Mouse (Mus musculus): ENCODE measurements at regions not wholly inside any gene's neighbourhood (a gene's known extent, or its start where the extent isn't known, plus 50 kb on each side); places are given as distances from the start of the nearest gene placed in this dataset.

DNA sequence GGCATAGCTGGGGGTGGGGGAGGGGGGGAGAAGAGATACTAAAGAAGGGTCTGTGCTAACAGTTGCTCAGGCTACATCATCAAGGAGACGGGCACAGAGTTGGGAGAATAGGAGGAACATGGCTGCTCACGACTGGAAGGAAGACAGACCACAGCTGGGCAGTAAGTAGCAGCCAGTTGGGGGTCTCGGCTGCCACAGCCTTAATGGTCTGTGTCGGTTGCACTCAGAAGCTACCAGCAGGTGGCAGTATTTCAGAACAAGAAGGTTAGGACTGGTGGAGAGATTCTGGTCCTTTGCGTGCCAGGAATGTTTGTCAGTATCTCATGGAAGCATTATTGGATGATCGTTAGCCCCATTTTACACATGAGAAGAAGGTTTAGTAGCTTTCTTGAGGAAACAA, 185.9 kb downstream of the Cyp26b1 start:
- Histone ChIP-seq H3K27ac (ENCODE audit: low read length) (no peak overlapping the region), H3K9me3 (ENCODE audit: low read length) (no peaks in the 10 kb centered on the region), H3K9ac (replicated peaks; ENCODE audit: low read depth) (no peak overlapping the region), H3K4me3 (ENCODE audit: low read depth, low read length) (no peak overlapping the region), H3K4me2 (replicated peaks; ENCODE audit: low read depth, low read length) (no peak overlapping the region), H3K27me3 (replicated peaks; ENCODE audit: insufficient read depth, low read length) (no peaks in the 10 kb centered on the region), H3K4me1 (ENCODE audit: insufficient read depth, low read depth, low read length) (no peaks in the 10 kb centered on the region), H3K36me3 (ENCODE audit: insufficient read depth, low read length) (no peaks in the 10 kb centered on the region)
- 5% methylated on average over 6 of the region's 6 CpGs for WGBS
- TF ChIP-seq CTCF (IDR thresholded peaks at IDR 0.05) (peak; percentile 85), EP300 (IDR thresholded peaks at IDR 0.05) (no peak)
- ATAC-seq = peak; percentile 52; the same call in 1 of the 2 replicates
- peak; percentile 82 for DNase-seq (ENCODE audit: low spot score)

DNA sequence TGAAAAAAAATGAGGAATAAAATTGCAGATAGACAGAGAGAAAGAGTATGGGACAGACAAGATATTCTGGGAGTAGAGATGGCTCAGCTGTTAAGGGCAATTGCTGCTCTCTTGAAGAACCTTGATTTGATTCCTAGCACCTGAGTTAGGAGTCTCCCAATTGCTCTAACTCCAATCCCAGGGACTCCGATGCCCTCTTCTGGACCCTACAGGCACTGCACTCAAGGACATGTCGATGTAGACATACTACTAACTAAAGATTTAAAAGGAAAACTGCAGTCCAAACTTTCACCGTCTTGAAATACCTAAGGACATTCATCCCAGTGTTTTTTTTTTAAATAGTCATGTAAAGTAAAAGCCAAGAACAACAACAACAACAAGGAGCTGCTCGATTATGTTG, 189.0 kb downstream of the Cyp26b1 start:
- Histone ChIP-seq H3K9me3 (ENCODE audit: low read length) (no peaks in the 10 kb centered on the region), H3K4me3 (ENCODE audit: low read depth, low read length) (no peak overlapping the region), H3K27me3 (replicated peaks; ENCODE audit: insufficient read depth, low read length) (no peaks in the 10 kb centered on the region), H3K36me3 (ENCODE audit: insufficient read depth, low read length) (no peaks in the 10 kb centered on the region), H3K4me1 (ENCODE audit: insufficient read depth, low read depth, low read length) (no peaks in the 10 kb centered on the region), H3K4me2 (replicated peaks; ENCODE audit: low read depth, low read length) (no peak overlapping the region), H3K27ac (ENCODE audit: low read length) (no peak overlapping the region), H3K9ac (replicated peaks; ENCODE audit: low read depth) (no peak overlapping the region)
- no peak for ATAC-seq
- DNase-seq (ENCODE audit: low spot score) = no peak
- WGBS = 56% methylated on average over 4 of the region's 4 CpGs
- TF ChIP-seq EP300 (IDR thresholded peaks at IDR 0.05) (no peak), CTCF (IDR thresholded peaks at IDR 0.05) (peak; percentile 55)

DNA sequence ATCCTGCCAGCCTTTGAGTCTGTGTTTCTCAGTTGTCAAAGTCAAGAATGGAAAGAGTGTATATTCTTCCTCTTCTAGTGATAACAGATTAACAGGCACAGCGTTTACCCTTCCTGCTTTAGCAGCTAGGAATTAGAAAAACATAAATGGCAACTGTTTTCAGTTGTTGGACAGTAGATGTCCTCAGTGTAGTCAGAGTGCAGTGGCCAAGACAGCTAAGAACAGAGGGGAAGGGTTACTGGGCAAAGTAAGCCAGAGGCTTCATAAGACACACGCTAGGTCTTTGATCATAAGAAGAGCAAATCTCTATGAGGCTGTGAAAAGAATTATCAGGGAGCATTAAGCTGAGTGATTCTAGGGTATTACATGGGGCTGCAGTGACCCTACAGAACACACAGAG, 191.3 kb downstream of the Cyp26b1 start:
- Histone ChIP-seq H3K36me3 (ENCODE audit: insufficient read depth, low read length) (no peaks in the 10 kb centered on the region), H3K27me3 (replicated peaks; ENCODE audit: insufficient read depth, low read length) (no peaks in the 10 kb centered on the region), H3K4me1 (ENCODE audit: insufficient read depth, low read depth, low read length) (no peaks in the 10 kb centered on the region), H3K4me3 (ENCODE audit: low read depth, low read length) (no peak overlapping the region), H3K9ac (replicated peaks; ENCODE audit: low read depth) (no peak overlapping the region), H3K4me2 (replicated peaks; ENCODE audit: low read depth, low read length) (no peak overlapping the region), H3K27ac (ENCODE audit: low read length) (no peak overlapping the region), H3K9me3 (ENCODE audit: low read length) (no peaks in the 10 kb centered on the region)
- 52% methylated on average over 2 of the region's 2 CpGs for WGBS
- DNase-seq (ENCODE audit: low spot score) = no peak
- ATAC-seq = no peak
- TF ChIP-seq EP300 (IDR thresholded peaks at IDR 0.05) (no peak), CTCF (IDR thresholded peaks at IDR 0.05) (no peak)

DNA sequence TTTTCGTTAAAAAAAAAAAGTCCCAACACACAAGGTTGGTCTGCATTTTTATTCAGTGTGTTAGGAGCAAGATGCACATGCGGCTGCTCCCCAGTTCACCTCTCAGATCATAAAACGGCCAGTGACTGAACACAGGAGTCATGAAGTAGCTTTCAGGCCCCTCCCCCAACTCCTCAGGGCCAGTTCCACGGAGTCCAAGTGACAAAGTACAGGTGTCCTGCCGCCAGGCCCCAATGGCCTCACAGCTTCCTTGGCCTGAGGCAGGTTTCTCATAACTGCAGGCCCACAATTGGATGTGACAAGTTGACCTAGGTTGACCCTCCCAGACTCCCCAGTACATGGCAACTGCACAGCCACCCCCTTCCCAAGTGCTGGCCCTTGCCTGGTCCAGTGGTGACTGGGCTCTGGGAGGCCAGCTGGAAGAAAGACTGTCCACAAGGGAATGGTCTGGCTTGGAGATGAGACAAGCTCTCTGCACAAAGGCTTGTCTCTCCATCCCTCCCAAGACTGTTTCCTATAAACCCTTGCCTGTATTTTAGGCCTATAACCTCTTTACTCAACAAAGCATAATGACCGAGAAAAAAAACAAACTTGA, 199.1 kb downstream of the Cyp26b1 start:
- DNase-seq (ENCODE audit: low spot score) (no peak), ATAC-seq (no peak)
- no peak overlapping the region for H3K9ac ChIP-seq (replicated peaks; ENCODE audit: low read depth)
- no peaks in the 10 kb centered on the region for H3K27me3 ChIP-seq (replicated peaks; ENCODE audit: insufficient read depth, low read length)
- H3K4me2 ChIP-seq (replicated peaks; ENCODE audit: low read depth, low read length) = no peak overlapping the region
- 62% methylated on average over 6 of the region's 6 CpGs for WGBS
- no peak overlapping the region for H3K4me3 ChIP-seq (ENCODE audit: low read depth, low read length)
- no peaks in the 10 kb centered on the region for H3K36me3 ChIP-seq (ENCODE audit: insufficient read depth, low read length)
- no peak overlapping the region for H3K27ac ChIP-seq (ENCODE audit: low read length)
- no peaks in the 10 kb centered on the region for H3K9me3 ChIP-seq (ENCODE audit: low read length)
- TF ChIP-seq EP300 (IDR thresholded peaks at IDR 0.05) = no peak
- no peak for TF ChIP-seq CTCF (IDR thresholded peaks at IDR 0.05)
- no peaks in the 10 kb centered on the region for H3K4me1 ChIP-seq (ENCODE audit: insufficient read depth, low read depth, low read length)

DNA sequence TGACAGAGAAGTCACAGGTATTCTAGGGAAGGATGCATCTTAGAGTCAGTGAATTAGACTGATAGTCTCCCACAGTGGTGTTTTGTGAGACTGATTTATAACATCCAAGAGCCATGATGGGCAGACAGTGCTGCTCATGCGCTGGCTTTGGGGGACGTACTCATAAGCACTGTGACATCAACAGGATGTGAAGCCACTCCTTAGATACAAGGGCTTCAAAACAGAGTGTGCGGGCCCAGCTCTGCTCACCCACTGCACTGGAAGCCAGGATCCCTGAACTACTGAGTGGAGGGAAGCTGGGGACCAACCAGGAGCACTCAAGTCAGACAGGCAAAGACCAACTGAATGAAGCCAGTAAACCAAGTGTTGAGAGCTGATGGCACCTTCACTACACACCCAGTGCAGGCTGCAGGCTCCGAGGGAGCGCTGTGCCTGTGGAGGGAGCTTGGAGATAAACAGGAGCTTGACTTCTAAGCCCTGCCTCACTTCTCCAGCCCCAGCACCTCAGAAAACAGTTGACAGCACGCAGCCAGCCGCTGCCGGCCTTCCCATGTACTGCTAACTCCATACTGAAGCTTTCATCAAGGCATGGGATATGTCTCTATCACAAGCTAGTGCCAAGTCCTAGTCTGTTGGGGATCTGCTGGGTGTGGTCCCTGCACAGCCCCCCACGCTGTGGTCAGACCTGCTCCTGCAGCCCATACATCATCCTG, 200.0 kb downstream of the Cyp26b1 start:
- no peaks in the 10 kb centered on the region for H3K9me3 ChIP-seq (ENCODE audit: low read length)
- 46% methylated on average over 9 of the region's 9 CpGs for WGBS
- TF ChIP-seq CTCF (IDR thresholded peaks at IDR 0.05) (no peak), EP300 (IDR thresholded peaks at IDR 0.05) (no peak)
- no peaks in the 10 kb centered on the region for H3K27me3 ChIP-seq (replicated peaks; ENCODE audit: insufficient read depth, low read length)
- no peaks in the 10 kb centered on the region for H3K4me1 ChIP-seq (ENCODE audit: insufficient read depth, low read depth, low read length)
- H3K9ac ChIP-seq (replicated peaks; ENCODE audit: low read depth) = no peak overlapping the region
- no peaks in the 10 kb centered on the region for H3K36me3 ChIP-seq (ENCODE audit: insufficient read depth, low read length)
- H3K4me3 ChIP-seq (ENCODE audit: low read depth, low read length) = no peak overlapping the region
- no peak overlapping the region for H3K27ac ChIP-seq (ENCODE audit: low read length)
- ATAC-seq = peak; percentile 80
- no peak overlapping the region for H3K4me2 ChIP-seq (replicated peaks; ENCODE audit: low read depth, low read length)
- peak; percentile 47 for DNase-seq (ENCODE audit: low spot score)

DNA sequence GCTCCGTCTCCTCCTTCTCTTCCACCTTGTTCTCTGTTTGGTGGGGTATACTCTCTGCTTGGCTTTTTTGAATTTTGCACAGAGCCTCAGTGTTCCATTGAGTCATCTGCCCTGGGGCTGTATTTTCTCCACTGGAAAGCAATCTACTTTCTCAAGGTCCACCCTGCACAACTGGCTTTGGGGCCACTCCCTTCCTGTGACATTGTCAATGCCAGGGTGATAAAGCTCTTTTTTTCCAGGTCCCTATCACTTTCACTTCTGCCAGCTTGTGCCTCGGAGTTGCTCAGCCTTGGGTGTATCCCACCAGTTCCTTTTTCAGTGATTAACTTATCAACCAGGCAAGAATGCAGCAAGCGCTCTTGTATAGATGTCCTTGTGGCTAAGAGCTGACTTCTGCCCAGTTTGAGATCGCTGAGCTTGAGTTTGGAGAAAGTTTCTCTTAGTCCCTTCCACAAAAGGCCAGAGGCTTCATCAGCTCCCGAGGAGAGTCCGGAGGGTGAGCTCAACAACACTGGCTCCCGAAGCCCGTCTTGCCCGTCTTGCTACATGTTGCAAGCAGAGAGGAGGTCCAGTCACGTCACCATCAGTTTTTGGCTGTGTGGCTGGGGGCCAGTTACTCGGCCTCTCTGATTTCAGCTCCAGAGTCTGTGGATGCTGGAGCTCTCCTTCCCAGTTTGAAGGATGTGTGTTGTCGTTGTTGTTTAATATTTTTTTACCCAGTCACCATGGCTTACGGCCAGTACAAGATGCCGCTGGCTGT, 200.8 kb downstream of the Cyp26b1 start:
- no peak for ATAC-seq
- Histone ChIP-seq H3K27ac (ENCODE audit: low read length) (no peak overlapping the region), H3K9ac (replicated peaks; ENCODE audit: low read depth) (no peak overlapping the region), H3K9me3 (ENCODE audit: low read length) (no peaks in the 10 kb centered on the region), H3K36me3 (ENCODE audit: insufficient read depth, low read length) (no peaks in the 10 kb centered on the region), H3K4me3 (ENCODE audit: low read depth, low read length) (no peak overlapping the region), H3K27me3 (replicated peaks; ENCODE audit: insufficient read depth, low read length) (no peaks in the 10 kb centered on the region), H3K4me1 (ENCODE audit: insufficient read depth, low read depth, low read length) (no peaks in the 10 kb centered on the region), H3K4me2 (replicated peaks; ENCODE audit: low read depth, low read length) (no peak overlapping the region)
- no peak for DNase-seq (ENCODE audit: low spot score)
- TF ChIP-seq CTCF (IDR thresholded peaks at IDR 0.05) = no peak
- 75% methylated on average over 14 of the region's 14 CpGs for WGBS

Data from lung, postnatal 0 days (tissue).